Mouse (Mus musculus) liver, embryonic 14.5 days (tissue): ENCODE measurements around the gene Yy2. TPM values are rescaled to one million over a fixed set of nuclear protein-coding genes. Genes with fewer than 3 reads are reported as not detected.

ENCODE experiments used
- ATAC-seq: fragments of 200-750 bp; cut with Nextera tagmentation; 2 replicates; pipeline ENCODE4 v1.8.0; 2017; ENCODE audit warnings: moderate number of reproducible peaks, mild to moderate bottlenecking, moderate library complexity; ENCODE audit not compliant: insufficient read depth
- DNase-seq, 3 experiments: peaks; one replicate each; pipeline ENCODE4 v3.0.0-alpha.2; 2012 to 2013; ENCODE audit warnings: low read depth in 3 of 3, low spot score in 3 of 3
- H3K27ac ChIP-seq: fragments of 300-500 bp; sonication (generic); 2 replicates; pipeline ENCODE4 v1.5.1; 2014; ENCODE audit warnings: moderate library complexity, mild to moderate bottlenecking, control low read depth, inconsistent platforms
- H3K27me3 ChIP-seq: fragments of 300-500 bp; sonication (generic); 2 replicates; pipeline ENCODE4 v1.6.1; 2014; ENCODE audit warnings: mild to moderate bottlenecking, low read length, moderate library complexity; ENCODE audit not compliant: control insufficient read depth, insufficient read depth
- H3K36me3 ChIP-seq: fragments of 300-500 bp; sonication (generic); replicated peaks from 2 replicates; pipeline ENCODE4 v1.6.1; 2014; ENCODE audit warnings: low read depth; ENCODE audit not compliant: control insufficient read depth, insufficient read depth
- H3K4me1 ChIP-seq, 2 experiments: fragments of 200-500 bp in 1 of 2; fragments of 300-500 bp in 1 of 2; sonication (generic) in 1 of 2; replicated peaks; 2 replicates each; pipeline ENCODE4 v1.6.1; 2012 to 2014; ENCODE audit warnings: antibody characterized with exemption in 1 of 2, inconsistent platforms in 1 of 2, low read length in 1 of 2; ENCODE audit not compliant: control insufficient read depth in 2 of 2, insufficient read depth in 2 of 2
- H3K4me2 ChIP-seq: fragments of 300-500 bp; sonication (generic); 2 replicates; pipeline ENCODE4 v1.6.1; 2014; ENCODE audit warnings: low read depth, mild to moderate bottlenecking, control low read depth, moderate library complexity
- H3K4me3 ChIP-seq, 2 experiments: fragments of 200-500 bp in 1 of 2; fragments of 300-500 bp in 1 of 2; sonication (generic) in 1 of 2; 2 replicates each; pipeline ENCODE4 v1.5.1; 2012 to 2014; ENCODE audit warnings: low read depth in 2 of 2, low read length in 2 of 2, mild to moderate bottlenecking in 2 of 2, control low read depth in 1 of 2, inconsistent platforms in 1 of 2, moderate library complexity in 1 of 2; ENCODE audit not compliant: insufficient read depth in 1 of 2
- H3K9ac ChIP-seq: fragments of 300-500 bp; sonication (generic); replicated peaks from 2 replicates; pipeline ENCODE4 v1.6.1; 2014; ENCODE audit warnings: mild to moderate bottlenecking, control low read depth, moderate library complexity
- H3K9me3 ChIP-seq: fragments of 300-500 bp; sonication (generic); 2 replicates; pipeline ENCODE4 v1.6.1; 2016; ENCODE audit warnings: low read length, mixed read lengths; ENCODE audit not compliant: control insufficient read depth
- CTCF ChIP-seq: IDR thresholded peaks from 2 replicates; pipeline ENCODE4 v1.5.1; 2016; ENCODE audit warnings: antibody characterized with exemption, low read depth, control low read depth
- EP300 ChIP-seq: IDR thresholded peaks from 2 replicates; pipeline ENCODE4 v1.6.1; 2016; ENCODE audit warnings: antibody characterized with exemption, low read depth
- WGBS: fragments of 180-500 bp; shearing (Covaris S2); extraction: QIAGEN DNeasy Blood & Tissue Kit; methylation state at CpG from one replicate; pipeline ENCODE4 v1.1.7; 2014; ENCODE audit not compliant: insufficient replicate concordance; 5-methylcytosine and 5-hydroxymethylcytosine counted together
- polyA plus RNA-seq, 2 experiments: library from polyadenylated mRNA; depleted of rRNA in 1 of 2; stranded (reverse) in 1 of 2; unstranded in 1 of 2; fragments of >200 nt; fragmentation: Nextera tagmentation in 1 of 2; extraction: Ambion mirVana in 1 of 2; gene quantifications; 2 replicates each; pipeline versions ENCODE4 v1.2.1 to v1.2.3; 2012 to 2014

The Yy2 gene
- polyA plus RNA-seq, 2 experiments = 0.54 to 0.93 TPM

DNA sequence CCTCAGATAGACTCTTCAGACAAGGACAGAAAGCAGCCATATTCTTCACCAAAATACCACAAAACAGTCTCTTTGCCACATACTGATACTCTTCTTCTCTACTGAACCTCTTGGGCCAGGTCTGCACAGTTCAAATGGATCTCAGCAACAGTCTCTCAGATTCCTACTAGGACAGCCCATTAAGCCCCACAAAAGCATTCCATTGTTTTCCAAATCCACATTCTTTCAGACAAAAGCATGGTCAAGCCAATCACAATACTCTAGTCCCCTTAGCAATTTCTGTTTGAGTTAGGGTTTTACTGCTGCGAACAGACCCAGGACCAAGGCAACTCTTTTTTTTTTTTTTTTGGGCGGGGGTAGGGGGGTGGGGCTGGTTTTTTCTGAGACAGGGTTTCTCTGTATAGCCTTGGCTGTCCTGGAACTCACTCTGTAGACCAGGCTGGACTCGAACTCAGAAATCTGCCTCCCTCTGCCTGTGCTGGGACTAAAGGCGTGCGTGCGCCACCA, 10.4 kb upstream of the Yy2 start:
- Histone ChIP-seq H3K27me3 (no peaks in the 10 kb centered on the region), H3K9me3 (no peaks in the 10 kb centered on the region), H3K9ac (no peak overlapping the region), H3K4me1 (no peaks in the 10 kb centered on the region), H3K4me3 (no peak overlapping the region), H3K27ac (no peak overlapping the region), H3K36me3 (no peaks in the 10 kb centered on the region), H3K4me2 (no peak overlapping the region)
- no peak for TF ChIP-seq CTCF
- TF ChIP-seq EP300 = no peak
- DNase-seq (no peak), ATAC-seq (no peak)
- 72% methylated on average over 6 of the region's 6 CpGs for WGBS

DNA sequence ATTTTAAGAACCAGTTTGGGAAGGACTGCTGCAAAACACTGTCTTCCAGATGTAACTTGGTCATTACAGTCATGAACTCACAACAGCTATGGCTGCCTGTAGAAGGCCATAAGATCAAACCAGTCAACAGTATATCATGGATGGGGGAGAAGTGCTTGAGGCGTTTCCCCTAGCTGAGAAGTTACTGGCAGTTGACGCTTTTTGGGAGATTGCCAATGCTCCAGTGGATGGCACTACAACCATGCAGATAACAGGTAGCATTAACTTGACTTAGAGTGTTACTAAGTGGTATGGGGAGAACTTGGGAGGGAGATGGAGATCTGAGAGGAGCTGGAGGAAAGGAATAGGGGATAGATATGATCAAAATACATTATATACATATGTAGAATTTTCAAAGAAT, 5.9 kb upstream of the Yy2 start:
- H3K9me3 ChIP-seq = no peaks in the 10 kb centered on the region
- no peaks in the 10 kb centered on the region for H3K4me1 ChIP-seq
- no peaks in the 10 kb centered on the region for H3K36me3 ChIP-seq
- DNase-seq (no peak), ATAC-seq (no peak)
- no peak overlapping the region for H3K9ac ChIP-seq
- H3K27ac ChIP-seq = no peak overlapping the region
- H3K4me2 ChIP-seq = no peak overlapping the region
- WGBS = 52% methylated on average over 2 of the region's 2 CpGs
- H3K27me3 ChIP-seq = no peaks in the 10 kb centered on the region
- no peak overlapping the region for H3K4me3 ChIP-seq
- no peak for TF ChIP-seq EP300
- no peak for TF ChIP-seq CTCF

DNA sequence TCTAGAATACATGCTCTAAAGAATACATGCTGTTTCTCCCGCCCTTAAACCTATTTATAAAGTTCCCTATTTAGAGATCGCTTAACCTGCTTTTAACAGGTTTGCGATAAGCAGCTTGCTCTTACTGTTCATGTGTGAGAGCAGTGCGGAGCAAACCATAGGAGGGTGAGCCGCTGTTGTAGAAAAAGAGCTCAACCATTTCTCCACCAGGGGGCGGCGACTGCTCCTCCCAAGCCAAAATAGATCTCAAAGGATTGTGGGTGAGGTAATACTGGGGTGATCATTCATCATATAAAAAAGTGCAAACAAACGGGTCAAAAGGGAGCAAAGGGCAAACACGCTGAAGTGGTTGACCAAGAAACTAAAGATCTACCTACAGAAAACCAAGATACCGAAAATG, 5.0 kb downstream of the Yy2 start:
- Histone ChIP-seq H3K27me3 (no peaks in the 10 kb centered on the region), H3K4me2 (no peak overlapping the region), H3K4me3 (no peak overlapping the region), H3K9ac (no peak overlapping the region), H3K36me3 (no peaks in the 10 kb centered on the region), H3K4me1 (no peaks in the 10 kb centered on the region), H3K9me3 (no peaks in the 10 kb centered on the region), H3K27ac (no peak overlapping the region)
- WGBS = 74% methylated on average over 10 of the region's 10 CpGs
- TF ChIP-seq EP300 = no peak
- peak; percentile 35; the same call in 1 of the 2 replicates for TF ChIP-seq CTCF
- DNase-seq = no peak
- ATAC-seq = no peak

DNA sequence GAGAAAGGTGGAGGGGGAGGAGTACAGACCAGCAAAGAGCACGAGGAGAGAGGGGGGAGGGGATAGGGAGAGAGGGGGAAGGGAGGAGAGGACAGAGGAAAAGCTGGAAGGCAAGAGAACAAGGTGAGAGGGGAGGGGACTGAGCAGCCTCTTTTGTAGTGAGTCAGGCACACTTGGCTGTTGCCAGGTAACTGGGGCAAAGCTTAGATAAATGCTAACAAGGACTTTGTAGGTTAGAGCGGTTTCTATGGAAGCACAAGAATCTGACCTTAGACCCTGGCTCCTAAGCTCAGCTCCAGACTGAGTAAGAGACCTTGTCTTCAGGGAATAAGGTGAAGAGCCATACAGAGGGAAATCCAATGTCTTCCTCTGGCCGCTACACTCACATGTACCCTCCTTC, 21.7 kb downstream of the Yy2 start:
- no peaks in the 10 kb centered on the region for H3K4me1 ChIP-seq
- no peak overlapping the region for H3K9ac ChIP-seq
- H3K27ac ChIP-seq = no peak overlapping the region
- H3K4me2 ChIP-seq = no peak overlapping the region
- ATAC-seq (peak; percentile 69), DNase-seq (no peak)
- H3K4me3 ChIP-seq = no peak overlapping the region
- 56% methylated on average over 3 of the region's 3 CpGs for WGBS
- TF ChIP-seq EP300 = no peak
- TF ChIP-seq CTCF = no peak
- no peaks in the 10 kb centered on the region for H3K9me3 ChIP-seq
- no peaks in the 10 kb centered on the region for H3K27me3 ChIP-seq
- H3K36me3 ChIP-seq = no peaks in the 10 kb centered on the region

Other genes starting within 250 kb of the Yy2 start
- 0.01 TPM in 1 of 2 replicates, not detected in the other for gene Phex, start 153.7 kb downstream of the Yy2 start, polyA plus RNA-seq (2012; rRNA removed)
- not detected in 2 replicates for gene Phex, start 153.7 kb downstream of the Yy2 start, polyA plus RNA-seq (2014; fragmentation: Nextera tagmentation; extraction: Ambion mirVana)
- gene Sms, start 76.7 kb downstream of the Yy2 start, polyA plus RNA-seq (2012; rRNA removed) = 11.7 and 17.5 TPM in 2 replicates
- 19.4 and 19.7 TPM in 2 replicates for gene Sms, start 76.7 kb downstream of the Yy2 start, polyA plus RNA-seq (2014; fragmentation: Nextera tagmentation; extraction: Ambion mirVana)
- 6.1 and 8.5 TPM in 2 replicates for gene Mbtps2, start 29.7 kb upstream of the Yy2 start, polyA plus RNA-seq (2012; rRNA removed)
- 4.0 and 4.3 TPM in 2 replicates for gene Mbtps2, start 29.7 kb upstream of the Yy2 start, polyA plus RNA-seq (2014; fragmentation: Nextera tagmentation; extraction: Ambion mirVana)
- gene Smpx, start 129.9 kb upstream of the Yy2 start, polyA plus RNA-seq (2012; rRNA removed) = 0.05 TPM in 1 of 2 replicates, not detected in the other
- gene Smpx, start 129.9 kb upstream of the Yy2 start, polyA plus RNA-seq (2014; fragmentation: Nextera tagmentation; extraction: Ambion mirVana) = not detected in 2 replicates
- not detected in 2 replicates for gene Klhl34, start 249.4 kb upstream of the Yy2 start, polyA plus RNA-seq (2012; rRNA removed)
- not detected in 2 replicates for gene Klhl34, start 249.4 kb upstream of the Yy2 start, polyA plus RNA-seq (2014; fragmentation: Nextera tagmentation; extraction: Ambion mirVana)